Mouse (Mus musculus) heart, postnatal 0 days (tissue): ENCODE measurements at regions not wholly inside any gene's neighbourhood (a gene's known extent, or its start where the extent isn't known, plus 50 kb on each side); places are given as distances from the start of the nearest gene placed in this dataset.

Source experiments
- ATAC-seq: fragments of 200-750 bp; cut with Nextera tagmentation; 2 replicates; pipeline ENCODE4 v1.8.0; 2017; ENCODE audit warnings: low read depth, moderate number of reproducible peaks, moderate library complexity; ENCODE audit not compliant: insufficient read depth
- DNase-seq: peaks from one replicate; pipeline ENCODE4 v3.0.0-alpha.2; 2016; ENCODE audit warnings: low spot score
- H3K27ac ChIP-seq: fragments of 300-500 bp; sonication (generic); 2 replicates; pipeline ENCODE4 v1.5.1; 2014; ENCODE audit warnings: low read depth, mild to moderate bottlenecking
- H3K27me3 ChIP-seq: fragments of 300-500 bp; sonication (generic); 2 replicates; pipeline ENCODE4 v1.6.1; 2014; ENCODE audit warnings: low read length, mixed read lengths; ENCODE audit not compliant: control insufficient read depth, insufficient read depth
- H3K36me3 ChIP-seq: fragments of 300-500 bp; sonication (generic); replicated peaks from 2 replicates; pipeline ENCODE4 v1.6.1; 2014; ENCODE audit warnings: low read length, mixed read lengths; ENCODE audit not compliant: control insufficient read depth, insufficient read depth
- H3K4me1 ChIP-seq: fragments of 300-500 bp; sonication (generic); 2 replicates; pipeline ENCODE4 v1.6.1; 2014; ENCODE audit warnings: antibody characterized with exemption; ENCODE audit not compliant: control insufficient read depth, insufficient read depth
- H3K4me2 ChIP-seq: fragments of 300-500 bp; sonication (generic); 2 replicates; pipeline ENCODE4 v1.6.1; 2014; ENCODE audit warnings: low read depth, mild to moderate bottlenecking, low read length, moderate library complexity
- H3K4me3 ChIP-seq: fragments of 300-500 bp; sonication (generic); 2 replicates; pipeline ENCODE4 v1.5.1; 2014; ENCODE audit warnings: low read depth, low read length
- H3K9ac ChIP-seq: fragments of 300-500 bp; sonication (generic); replicated peaks from 2 replicates; pipeline ENCODE4 v1.6.1; 2014; ENCODE audit warnings: low read depth, low read length, mixed read lengths
- H3K9me3 ChIP-seq: fragments of 300-500 bp; sonication (generic); replicated peaks from 2 replicates; pipeline ENCODE4 v1.6.1; 2016; ENCODE audit warnings: low read length; ENCODE audit not compliant: control insufficient read depth
- CTCF ChIP-seq: IDR thresholded peaks from 2 replicates; pipeline ENCODE4 v1.5.1; 2016; ENCODE audit warnings: antibody characterized with exemption, control low read depth, low read depth
- EP300 ChIP-seq: IDR thresholded peaks from 2 replicates; pipeline ENCODE4 v1.6.1; 2016; ENCODE audit warnings: antibody characterized with exemption, low read depth
- WGBS: fragments of 180-500 bp; shearing (Covaris S2); extraction: QIAGEN DNeasy Blood & Tissue Kit; methylation state at CpG from one replicate; pipeline ENCODE4 v1.1.7; 2014; 5-methylcytosine and 5-hydroxymethylcytosine counted together

DNA sequence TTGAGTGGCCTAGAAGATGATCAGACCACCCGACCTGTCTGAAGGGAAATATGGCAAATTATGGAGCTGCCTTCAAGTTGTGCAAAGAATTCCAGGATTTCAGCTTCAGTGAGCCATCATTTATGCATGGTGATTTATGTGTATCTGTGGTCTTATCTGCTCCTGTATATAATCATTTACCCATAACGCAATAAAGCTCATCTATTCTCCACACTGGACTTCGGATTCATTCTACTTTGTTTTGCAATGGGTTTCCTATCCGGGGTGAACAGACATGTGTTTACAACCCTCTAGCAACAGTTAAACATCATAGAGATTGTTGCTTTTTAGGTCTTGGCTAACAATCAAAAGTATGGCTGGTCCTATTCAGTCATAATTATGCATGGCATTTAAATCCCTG, 145.1 kb downstream of the Pcdh10 start:
- H3K36me3 ChIP-seq: no peaks in the 10 kb centered on the region
- DNase-seq: no peak
- no peak overlapping the region for H3K4me3 ChIP-seq
- no peak for ATAC-seq
- TF ChIP-seq CTCF (no peak), EP300 (no peak)
- H3K27ac ChIP-seq: no peak overlapping the region
- H3K4me2 ChIP-seq: no peak overlapping the region
- H3K27me3 ChIP-seq: no peaks in the 10 kb centered on the region
- no peaks in the 10 kb centered on the region for H3K4me1 ChIP-seq
- H3K9ac ChIP-seq: no peak overlapping the region
- H3K9me3 ChIP-seq: no peaks in the 10 kb centered on the region
- 72% methylated on average over 4 of the region's 4 CpGs for WGBS

DNA sequence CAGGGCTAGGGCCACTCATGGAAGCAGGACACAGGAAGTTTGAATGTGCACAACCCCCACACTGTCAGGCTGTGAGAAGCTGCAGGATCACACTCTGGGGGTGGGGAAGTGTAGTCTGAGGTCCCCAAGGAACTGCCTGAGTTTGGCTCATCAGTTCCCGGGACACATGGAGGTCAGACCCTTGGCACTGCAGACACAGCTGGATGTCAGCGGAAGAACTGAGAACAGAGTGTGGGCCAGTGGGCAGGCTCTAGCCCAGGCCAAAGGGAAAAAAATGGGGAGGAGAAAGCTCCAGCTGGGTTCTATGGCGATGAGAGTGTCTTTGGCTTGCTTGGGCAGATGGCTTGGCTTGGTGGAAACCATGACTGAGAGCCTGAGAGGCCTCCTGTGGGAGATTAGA, 168.9 kb downstream of the Pcdh10 start:
- Histone ChIP-seq H3K4me1 (no peaks in the 10 kb centered on the region), H3K4me2 (no peak overlapping the region), H3K4me3 (no peak overlapping the region), H3K27me3 (no peaks in the 10 kb centered on the region), H3K27ac (no peak overlapping the region), H3K36me3 (no peaks in the 10 kb centered on the region), H3K9ac (no peak overlapping the region), H3K9me3 (no peaks in the 10 kb centered on the region)
- ATAC-seq (no peak), DNase-seq (no peak)
- WGBS: 73% methylated on average over 3 of the region's 3 CpGs
- TF ChIP-seq EP300: no peak
- no peak for TF ChIP-seq CTCF

DNA sequence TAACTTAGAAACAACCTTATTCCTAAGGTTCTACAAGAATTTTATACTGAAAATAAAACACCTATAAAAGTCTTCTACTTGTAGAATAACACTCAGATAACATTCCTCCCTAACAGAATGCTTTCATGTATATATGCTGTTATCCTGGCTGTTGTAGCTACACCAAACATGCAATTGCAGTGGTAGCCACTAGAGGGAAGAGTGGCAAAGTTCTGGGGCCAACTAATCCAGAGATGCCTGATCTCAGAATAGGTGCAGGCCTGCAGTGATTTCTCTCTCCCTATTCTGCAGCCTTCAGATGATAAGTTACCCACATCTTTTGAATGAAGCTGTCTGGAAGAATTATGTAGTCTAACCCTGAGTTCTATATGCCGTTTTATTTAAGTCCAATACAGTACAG, 177.5 kb downstream of the Pcdh10 start:
- no peak overlapping the region for H3K4me2 ChIP-seq
- ATAC-seq (no peak), DNase-seq (peak; percentile 13)
- WGBS: 21% methylated on average over 1 of the region's 1 CpGs
- no peak overlapping the region for H3K27ac ChIP-seq
- TF ChIP-seq CTCF (peak; percentile 67), EP300 (no peak)
- H3K36me3 ChIP-seq: no peaks in the 10 kb centered on the region
- no peak overlapping the region for H3K9ac ChIP-seq
- no peaks in the 10 kb centered on the region for H3K27me3 ChIP-seq
- H3K4me3 ChIP-seq: no peak overlapping the region
- H3K9me3 ChIP-seq: no peaks in the 10 kb centered on the region
- no peaks in the 10 kb centered on the region for H3K4me1 ChIP-seq

DNA sequence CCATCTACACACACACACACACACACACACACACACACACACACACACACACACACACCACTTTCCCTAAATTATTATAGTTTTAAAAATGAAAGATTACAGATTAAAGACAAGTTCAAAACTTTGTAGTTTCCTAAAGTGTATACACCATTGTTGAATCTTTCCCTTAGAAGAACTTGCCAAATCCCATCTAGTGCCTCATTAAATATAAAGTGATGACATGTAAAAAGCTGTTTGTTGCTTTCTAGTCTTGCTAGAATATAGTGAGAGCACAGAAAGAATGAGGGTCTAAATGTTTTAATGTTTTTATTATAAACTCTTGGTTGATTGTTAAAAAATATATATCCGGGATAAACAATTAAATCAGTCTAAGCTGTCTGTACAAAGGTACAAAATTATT, 194.8 kb downstream of the Pcdh10 start:
- H3K9ac ChIP-seq: no peak overlapping the region
- ATAC-seq: no peak
- WGBS: 89% methylated on average over 1 of the region's 1 CpGs
- no peaks in the 10 kb centered on the region for H3K4me1 ChIP-seq
- no peak overlapping the region for H3K4me2 ChIP-seq
- TF ChIP-seq CTCF (no peak), EP300 (no peak)
- H3K27ac ChIP-seq: no peak overlapping the region
- no peaks in the 10 kb centered on the region for H3K36me3 ChIP-seq
- no peak for DNase-seq
- H3K9me3 ChIP-seq: no peaks in the 10 kb centered on the region
- no peaks in the 10 kb centered on the region for H3K27me3 ChIP-seq
- no peak overlapping the region for H3K4me3 ChIP-seq

DNA sequence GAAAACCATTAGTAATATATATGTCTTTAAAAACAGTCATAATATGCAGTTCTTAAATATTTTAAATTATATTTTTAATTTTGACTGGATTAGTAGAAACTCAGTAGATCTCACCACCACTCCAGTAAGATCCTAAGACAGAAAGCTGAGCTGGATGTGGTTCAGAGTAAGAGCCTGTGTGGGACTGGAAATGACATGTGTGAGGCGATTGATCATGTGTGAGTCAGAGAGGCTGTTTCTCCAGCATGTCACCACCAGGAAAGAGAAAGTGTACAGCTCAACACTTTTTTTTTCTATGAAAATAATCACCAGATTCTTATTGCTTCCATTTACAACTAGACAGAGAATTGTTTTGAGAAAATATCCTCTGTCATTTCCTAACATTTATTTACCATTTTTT, 198.8 kb downstream of the Pcdh10 start:
- Histone ChIP-seq H3K9me3 (no peaks in the 10 kb centered on the region), H3K4me2 (no peak overlapping the region), H3K4me3 (no peak overlapping the region), H3K4me1 (no peaks in the 10 kb centered on the region), H3K9ac (no peak overlapping the region), H3K27ac (no peak overlapping the region), H3K27me3 (no peaks in the 10 kb centered on the region), H3K36me3 (no peaks in the 10 kb centered on the region)
- WGBS: 66% methylated on average over 1 of the region's 1 CpGs
- TF ChIP-seq EP300: no peak
- TF ChIP-seq CTCF: no peak
- ATAC-seq: no peak
- no peak for DNase-seq

DNA sequence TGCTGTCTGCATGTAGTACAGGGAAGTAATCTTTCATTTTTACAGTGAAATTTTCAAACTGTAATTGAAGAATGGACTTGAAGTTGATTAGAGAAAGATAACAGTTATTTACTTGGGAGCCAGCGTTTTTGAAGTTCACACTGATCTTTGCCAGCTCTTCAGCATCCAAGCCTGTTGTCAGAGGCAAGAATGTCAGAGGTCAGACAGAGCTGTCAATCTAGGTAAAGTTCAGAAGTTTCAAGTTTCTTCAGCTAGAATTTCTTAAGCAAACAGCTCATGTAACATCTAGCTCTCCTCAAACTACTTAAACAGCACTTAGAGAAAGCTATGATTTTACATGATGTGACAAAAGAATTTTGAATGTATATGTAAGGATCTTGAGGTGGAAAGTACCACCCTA, 215.4 kb downstream of the Pcdh10 start:
- no peak overlapping the region for H3K4me2 ChIP-seq
- no peaks in the 10 kb centered on the region for H3K9me3 ChIP-seq
- TF ChIP-seq EP300 (no peak), CTCF (no peak)
- H3K27me3 ChIP-seq: no peaks in the 10 kb centered on the region
- no peak for DNase-seq
- WGBS: 35% methylated on average over 1 of the region's 1 CpGs
- no peaks in the 10 kb centered on the region for H3K4me1 ChIP-seq
- no peak for ATAC-seq
- no peak overlapping the region for H3K9ac ChIP-seq
- no peak overlapping the region for H3K27ac ChIP-seq
- no peak overlapping the region for H3K4me3 ChIP-seq
- H3K36me3 ChIP-seq: no peaks in the 10 kb centered on the region
